Mouse (Mus musculus) layer of hippocampus, adult 9-10 months (tissue): Measurements from ENCODE around the gene Kif22.
A peak's percentile ranks its signal among the peaks of the same experiment; 100 is the strongest.

Experiments used
- DNase-seq: peaks from one replicate; pipeline ENCODE4 v3.0.0; 2022; ENCODE audit warnings: low spot score

Kif22 gene

DNA sequence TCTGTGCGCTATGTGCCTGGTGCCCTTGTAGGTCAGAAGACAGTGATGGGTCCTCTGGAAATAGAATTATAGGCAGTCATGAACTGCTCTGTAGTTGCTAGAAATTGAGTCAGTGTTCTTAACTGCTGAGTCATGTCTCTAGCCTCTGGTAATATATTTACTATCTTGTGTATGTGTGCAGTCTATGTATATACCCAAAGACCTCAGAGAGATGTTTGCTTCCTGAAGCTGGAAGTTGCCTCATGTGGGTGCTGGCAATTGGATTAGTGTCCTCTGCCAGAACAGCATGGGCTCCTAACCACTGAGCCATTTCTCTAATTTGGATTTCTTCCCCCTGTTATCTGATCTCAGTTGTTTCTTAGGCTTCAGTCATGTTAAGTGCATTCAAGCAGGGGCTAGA is 12.1 kb downstream of the Kif22 start:
- no peak for DNase-seq

DNA sequence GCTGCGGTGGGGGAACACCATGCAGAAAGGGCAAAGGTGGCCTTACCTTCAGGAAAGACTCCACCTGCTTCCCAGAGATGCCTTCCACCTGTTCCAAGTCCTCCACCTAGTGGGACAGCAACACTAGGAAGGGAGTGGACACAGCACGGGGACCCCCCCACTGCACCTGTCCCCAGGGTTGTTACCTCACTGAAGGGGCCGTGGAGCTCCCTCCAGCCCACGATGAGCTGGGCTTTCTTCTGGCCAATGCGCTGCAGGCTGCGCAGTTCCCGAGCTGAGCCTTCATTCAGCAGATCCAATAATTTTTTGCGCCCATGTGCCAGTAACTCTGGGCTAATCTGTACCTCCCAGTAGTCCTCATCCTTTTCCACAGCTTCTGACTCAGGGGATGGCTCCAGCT is 14.4 kb downstream of the Kif22 start:
- DNase-seq = no peak

GRCm38 (mm10) chr7:127026984-127027726 is 15.1 kb downstream of the Kif22 start, which contains the start of gene Maz:
Gene Maz, minus strand, starts transcription at chr7:127027037.
- DNase-seq = peak; percentile 99

DNA sequence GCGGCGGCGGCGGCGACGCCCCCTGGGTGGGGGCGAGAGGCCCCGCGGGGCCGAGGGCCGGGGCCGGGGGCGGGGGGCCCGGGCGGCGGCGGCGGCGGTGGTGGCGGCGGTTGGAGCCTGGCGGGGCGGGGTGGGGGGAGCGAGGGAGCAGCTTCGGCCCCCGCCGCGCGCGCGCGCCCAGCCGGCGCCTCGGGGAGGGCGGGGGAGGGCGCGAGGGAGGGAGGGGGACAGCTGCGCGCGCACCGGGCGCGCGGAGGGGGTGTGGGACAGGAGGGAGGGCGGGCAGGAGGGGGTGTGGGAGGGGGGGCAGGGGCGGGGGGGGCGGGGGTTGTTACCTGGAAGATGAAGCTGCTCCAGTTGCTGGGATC is 15.7 kb downstream of the Kif22 start:
- DNase-seq = no peak

DNA sequence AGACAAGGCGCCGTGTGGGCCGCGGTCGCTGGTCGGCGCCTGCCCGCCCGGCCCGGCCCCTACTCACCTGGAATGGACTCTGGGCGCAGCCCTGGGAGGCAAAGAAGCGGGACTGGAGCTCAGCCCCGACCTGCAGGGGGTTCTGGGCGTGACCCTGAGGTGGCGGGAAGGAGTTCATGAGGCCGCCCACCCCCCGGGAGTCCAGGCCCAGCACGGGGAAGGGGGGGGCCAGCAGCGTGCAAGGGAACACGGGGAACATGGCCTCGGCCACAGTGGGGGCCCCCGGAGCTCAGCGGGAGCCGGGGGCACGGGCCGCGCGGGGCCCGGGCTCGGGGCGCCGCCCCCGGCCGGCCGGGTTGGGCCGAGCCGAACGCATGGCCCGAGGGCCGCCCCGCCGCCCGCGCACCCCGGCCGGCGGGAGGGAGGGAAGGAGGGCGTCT is 16.1 kb downstream of the Kif22 start:
- no peak for DNase-seq

GRCm38 (mm10) chr7:127025556-127026160 is 16.6 kb downstream of the Kif22 start:
- no peak for DNase-seq

DNA sequence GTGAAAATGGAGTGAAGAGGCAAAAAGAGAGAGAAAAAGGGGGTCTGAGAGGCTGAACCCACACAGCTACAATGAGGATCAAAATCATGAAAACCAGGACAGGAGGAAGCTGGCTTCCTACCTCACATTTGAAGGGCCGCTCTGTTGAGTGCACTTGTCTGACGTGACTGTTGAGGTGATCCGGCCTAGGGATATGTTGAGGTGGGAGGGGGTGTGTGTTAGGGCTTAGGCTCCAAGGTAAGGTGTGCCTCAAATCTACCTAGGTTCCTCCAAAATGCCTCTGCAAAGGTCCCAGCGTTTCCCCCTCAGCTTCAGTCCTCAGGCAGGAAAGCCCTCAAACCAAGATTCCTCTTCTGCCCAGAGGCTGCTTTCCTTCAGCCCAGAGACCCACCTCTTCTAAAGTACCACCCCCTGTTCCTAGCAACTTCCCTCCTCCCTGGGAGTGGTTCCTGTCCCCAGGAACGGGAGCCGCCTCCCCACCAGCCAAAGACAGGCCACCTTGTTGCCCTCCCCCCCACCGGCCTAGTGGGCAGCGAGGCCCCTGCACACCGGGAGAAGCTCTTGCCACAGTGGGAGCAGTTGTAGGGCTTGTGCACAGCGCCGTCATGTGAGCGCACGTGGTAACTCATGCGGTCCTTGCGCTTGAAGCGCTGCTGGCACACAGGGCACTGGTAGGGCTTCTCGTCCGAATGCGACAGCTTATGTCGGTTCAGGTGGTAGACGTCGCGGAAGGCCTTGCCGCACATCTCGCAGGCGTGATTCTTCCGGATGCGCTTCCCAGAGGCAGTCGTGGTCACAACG is 17.3 kb downstream of the Kif22 start:
- no peak for DNase-seq

- no peak for DNase-seq
Measured at GRCm38 (mm10) chr7:127023896-127024690, 18.2 kb downstream of the Kif22 start.

- no peak for DNase-seq
Measured at GRCm38 (mm10) chr7:127023272-127023691, 19.0 kb downstream of the Kif22 start.

- no peak for DNase-seq
Measured at GRCm38 (mm10) chr7:127022528-127023271, 19.6 kb downstream of the Kif22 start.

DNA sequence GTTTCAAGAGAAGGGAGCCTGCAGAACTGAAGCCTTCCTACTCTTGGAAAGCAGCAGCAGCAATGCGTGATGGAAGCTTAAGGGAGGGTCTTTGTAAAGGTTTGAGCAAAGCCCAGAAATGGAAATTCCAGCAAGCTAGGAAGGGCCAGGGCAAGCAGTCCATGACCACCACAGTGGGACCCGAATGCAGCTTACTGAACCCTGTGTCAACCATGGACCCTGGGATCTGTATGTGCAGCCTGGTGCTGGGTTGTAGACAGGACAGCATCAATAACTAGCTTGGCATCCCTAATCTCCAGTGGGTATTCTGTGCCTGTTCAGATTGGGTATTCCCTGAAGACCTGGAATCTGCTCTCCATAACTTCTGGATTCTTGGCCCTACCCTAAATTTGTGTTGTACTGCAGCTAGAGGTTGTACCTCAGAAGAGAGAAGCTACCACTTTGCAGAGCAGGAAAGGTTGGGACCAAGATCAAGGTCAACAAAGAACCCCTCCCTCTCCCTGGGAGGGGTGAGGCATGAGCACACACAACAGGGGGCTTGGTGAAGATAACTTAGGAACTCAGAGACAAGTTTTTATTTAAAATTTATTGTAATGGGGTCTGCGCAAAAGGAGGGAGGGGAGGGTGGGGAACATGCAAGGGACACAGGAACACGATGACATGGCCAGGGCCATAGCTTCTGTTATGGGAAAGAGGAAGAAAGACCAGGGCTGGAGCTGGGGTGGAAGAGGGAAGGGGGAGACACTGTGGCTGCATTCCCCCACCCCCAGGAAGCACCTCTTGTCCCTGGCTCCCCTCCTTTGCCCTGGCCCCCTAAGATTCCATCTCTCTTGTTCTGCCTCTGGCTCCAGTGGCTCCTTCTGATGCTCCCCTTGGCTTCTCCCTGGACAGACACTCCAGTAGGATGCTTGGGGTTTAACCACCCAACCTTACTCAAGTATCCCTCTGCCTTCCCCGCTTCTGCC is 20.4 kb downstream of the Kif22 start:
- no peak for DNase-seq

- no peak for DNase-seq
Measured at GRCm38 (mm10) chr7:127020901-127021562, 21.2 kb downstream of the Kif22 start, which contains the start of the genes Gm42742 and Prrt2. Gene Gm42742, minus strand, starts transcription at chr7:127021097. Gene Prrt2, minus strand, starts transcription at chr7:127021211.

GRCm38 (mm10) chr7:127020491-127020890 is 21.8 kb downstream of the Kif22 start:
- no peak for DNase-seq

- DNase-seq = no peak
Measured at GRCm38 (mm10) chr7:127020031-127020430, 22.2 kb downstream of the Kif22 start.

DNA sequence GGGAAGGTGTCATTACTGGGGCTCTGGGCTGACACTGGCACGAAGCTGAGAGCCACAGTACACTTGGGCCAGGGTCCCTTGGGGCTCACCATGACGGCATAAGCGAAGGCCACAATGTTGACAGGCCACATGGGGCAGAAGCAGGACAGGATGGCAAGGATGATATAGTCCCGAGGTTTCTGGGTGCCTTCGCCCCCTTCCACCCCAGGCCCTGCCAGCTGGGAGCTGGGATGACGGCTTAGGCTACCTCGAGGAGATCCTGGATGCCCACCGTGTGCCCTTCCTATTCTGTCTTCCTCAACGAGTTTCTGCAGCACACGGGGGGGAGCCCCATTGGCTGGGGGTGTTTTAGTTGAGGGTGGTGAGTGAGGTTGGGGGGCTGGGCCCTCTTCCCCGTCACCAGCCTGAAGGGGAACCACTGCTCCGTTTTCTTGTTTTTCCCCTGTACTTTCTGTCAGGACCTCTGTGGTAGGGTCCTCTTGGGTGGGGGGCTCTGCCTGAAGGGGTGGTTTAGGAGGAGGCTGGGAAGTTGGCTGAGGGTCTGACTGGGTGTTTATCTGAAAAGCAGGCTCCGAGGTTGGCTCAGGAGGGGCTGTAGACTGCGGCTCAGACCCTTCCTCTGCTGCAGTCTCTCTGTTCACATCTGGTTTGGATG is 22.8 kb downstream of the Kif22 start:
- DNase-seq = no peak

DNA sequence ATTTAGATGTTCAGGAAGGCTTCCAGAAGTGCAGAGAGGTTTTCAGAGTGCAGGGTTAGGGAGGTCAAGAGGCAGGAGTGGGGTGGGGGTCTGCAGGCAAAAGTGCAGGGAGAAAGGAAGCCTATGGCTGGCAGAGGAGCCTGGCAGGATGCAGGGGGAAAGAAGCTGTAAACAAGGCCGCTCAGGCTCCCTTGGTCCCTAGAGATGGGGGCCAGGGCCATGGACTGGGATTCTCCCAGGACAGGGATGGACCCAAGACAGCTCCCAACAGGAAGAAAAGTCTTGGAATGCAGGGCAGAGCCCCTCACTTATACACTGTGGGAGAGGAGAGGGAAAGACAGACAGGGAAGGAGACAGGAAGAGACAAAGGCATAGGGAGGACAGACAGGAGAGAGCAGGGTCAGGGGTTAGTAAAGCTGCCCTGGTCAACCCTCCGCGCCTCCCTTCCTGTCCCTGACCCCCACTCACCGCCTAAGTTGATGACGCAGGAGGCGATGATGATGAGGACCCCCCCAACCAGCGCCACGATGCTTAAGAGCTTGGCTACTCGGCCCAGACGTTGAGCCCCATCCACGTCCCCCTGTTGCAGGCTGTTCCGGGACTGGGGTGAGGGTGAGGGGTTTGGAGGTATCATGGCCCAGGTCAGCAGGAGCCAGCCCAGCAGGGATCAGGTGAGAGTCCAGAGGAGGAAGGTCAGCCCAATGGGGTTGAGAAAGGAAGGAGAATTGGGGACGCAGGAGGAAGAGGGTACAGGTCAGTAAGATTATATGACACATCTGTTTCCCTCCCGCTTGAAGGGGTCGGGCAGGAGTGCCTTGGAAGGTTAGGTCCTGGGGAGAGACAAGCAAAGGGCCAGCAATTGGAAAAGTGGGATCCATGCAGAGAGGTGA is 23.6 kb downstream of the Kif22 start:
- DNase-seq = no peak

GRCm38 (mm10) chr7:127017950-127018345 is 24.3 kb downstream of the Kif22 start:
- DNase-seq = no peak
